11 mouse cellular contexts compared by ENCODE assay signal in genomic region chr8:124810056-124810610, GRCm38 (mm10). TPM values are rescaled to one million over a fixed set of nuclear protein-coding genes. Genes with fewer than 3 reads are reported as not detected.
A peak's percentile ranks its signal among the peaks of the same experiment; 100 is the strongest.
DNase-seq lines count a peak whose midpoint lies in the region; ATAC-seq and TF ChIP-seq lines count a peak whose summit lies in the region.
"Had no signal": no experiment of that assay in that cellular context is flagged by ENCODE, and none has a peak within 500 bp of the region (broad histone marks: within the 10 kb centered on the region; RNA-seq: fewer than 3 reads in every experiment).

No protein-coding gene starts in this region.

- H3K9ac ChIP-seq in forebrain, embryonic 14.5 days (ENCODE audit: low read length) = no peak overlapping the region
- H3K9ac ChIP-seq in forebrain, postnatal 0 days = no peak overlapping the region
- H3K9ac ChIP-seq: neural tube, embryonic 12.5 days had no signal

- H3K4me1 ChIP-seq in forebrain, embryonic 14.5 days (ENCODE audit: control insufficient read depth, insufficient read depth, low read length) = peaks cover 11% of the 10 kb centered on the region
- peaks cover 9% of the 10 kb centered on the region; the same call in 1 of the 2 replicates for H3K4me1 ChIP-seq in forebrain, postnatal 0 days (ENCODE audit: insufficient read depth)
- H3K4me1 ChIP-seq in bone marrow macrophage, adult 2 months (ENCODE audit: control insufficient read depth, insufficient read depth, low read length) = no peaks in the 10 kb centered on the region

- H3K4me3 ChIP-seq in forebrain, embryonic 14.5 days (ENCODE audit: low read depth, low read length) = no peak overlapping the region
- no peak overlapping the region for H3K4me3 ChIP-seq in forebrain, postnatal 0 days (ENCODE audit: low read depth, low read length)
- no peak overlapping the region for H3K4me3 ChIP-seq in layer of hippocampus, adult 2 months
- H3K4me3 ChIP-seq in C2C12 (ENCODE audit: insufficient read depth, poor library complexity, severe bottlenecking) = no peak overlapping the region
- no peak overlapping the region for H3K4me3 ChIP-seq in bone marrow macrophage, adult 2 months (ENCODE audit: insufficient read depth, low read length)
- H3K4me3 ChIP-seq: neural tube, embryonic 12.5 days had no signal

- H3K79me3 ChIP-seq in C2C12 (ENCODE audit: low read depth) = no peaks in the 10 kb centered on the region

- 52% methylated on average over 5 of the region's 5 CpGs for WGBS in forebrain, embryonic 14.5 days
- whole genome bisulfite sequencing in forebrain, postnatal 0 days = 43% methylated on average over 5 of the region's 5 CpGs

- H3K79me2 ChIP-seq in C2C12 (ENCODE audit: control insufficient read depth, insufficient read depth) = no peaks in the 10 kb centered on the region

- TF ChIP-seq POLR2A in bone marrow macrophage, adult 2 months (IDR thresholded peaks at IDR 0.05; ENCODE audit: borderline replicate concordance, low read depth, low read length) = no peak

- H3K9me3 ChIP-seq in forebrain, embryonic 14.5 days (replicated peaks; ENCODE audit: control insufficient read depth, low read length) = no peaks in the 10 kb centered on the region
- no peaks in the 10 kb centered on the region for H3K9me3 ChIP-seq in forebrain, postnatal 0 days (ENCODE audit: low read length)
- H3K9me3 ChIP-seq: neural tube, embryonic 12.5 days had no signal

- no peak for DNase-seq in forebrain, embryonic 14.5 days (ENCODE audit: low spot score)
- no peak for DNase-seq in forebrain, postnatal 0 days
- no peak for DNase-seq in layer of hippocampus, adult 2 months (ENCODE audit: low spot score in 2 of 2)
- no peak for DNase-seq in layer of hippocampus, postnatal 10 days (ENCODE audit: low spot score in 2 of 2)
- no peak for DNase-seq in right cerebral cortex, postnatal 36 days (ENCODE audit: low spot score in 2 of 2)
- DNase-seq: layer of hippocampus, adult 9-11 months had no signal

- no peak overlapping the region for H3ac ChIP-seq in C2C12 (ENCODE audit: control insufficient read depth, insufficient read length, low read depth)

- TF ChIP-seq CTCF in forebrain, postnatal 0 days (IDR thresholded peaks at IDR 0.05; ENCODE audit: low read depth) = no peak
- TF ChIP-seq CTCF in layer of hippocampus, adult 2 months (conservative IDR thresholded peaks at IDR 0.05) = peak; percentile 63
- TF ChIP-seq CTCF in C2C12 (IDR thresholded peaks at IDR 0.05; ENCODE audit: control insufficient read depth, insufficient read depth, insufficient read length) = peak; percentile 5
- TF ChIP-seq CTCF in bone marrow macrophage, adult 2 months (IDR thresholded peaks at IDR 0.05; ENCODE audit: low read depth, low read length) = peak; percentile 40; the same call in 1 of the 2 replicates

- H3K27ac ChIP-seq in forebrain, embryonic 14.5 days (ENCODE audit: low read depth, low read length) = no peak overlapping the region
- no peak overlapping the region for H3K27ac ChIP-seq in forebrain, postnatal 0 days (ENCODE audit: low read depth, low read length)
- no peak overlapping the region for H3K27ac ChIP-seq in layer of hippocampus, adult 2 months
- no peak overlapping the region for H3K27ac ChIP-seq in bone marrow macrophage, adult 2 months (ENCODE audit: insufficient read depth, low read depth, low read length)
- H3K27ac ChIP-seq: neural tube, embryonic 12.5 days had no signal

- no peak overlapping the region for H3K4me2 ChIP-seq in forebrain, embryonic 14.5 days (ENCODE audit: low read length)
- H3K4me2 ChIP-seq in forebrain, postnatal 0 days (ENCODE audit: low read depth) = no peak overlapping the region
- H3K4me2 ChIP-seq: neural tube, embryonic 12.5 days had no signal

- H3K36me3 ChIP-seq in forebrain, embryonic 14.5 days (ENCODE audit: control insufficient read depth, insufficient read depth, low read length) = no peaks in the 10 kb centered on the region
- H3K36me3 ChIP-seq in forebrain, postnatal 0 days (ENCODE audit: insufficient read depth) = peaks cover 7% of the 10 kb centered on the region
- no peaks in the 10 kb centered on the region for H3K36me3 ChIP-seq in C2C12 (ENCODE audit: control insufficient read depth, insufficient read depth)
- H3K36me3 ChIP-seq: neural tube, embryonic 12.5 days had no signal

- peak; percentile 34; the same call in 1 of the 2 replicates for ATAC-seq in forebrain, embryonic 14.5 days
- no peak for ATAC-seq in forebrain, postnatal 0 days
- no peak for ATAC-seq in activated CD4-positive, CD25-positive, alpha-beta regulatory T cell, adult 4 months

- no peaks in the 10 kb centered on the region for H3K27me3 ChIP-seq in forebrain, embryonic 14.5 days (replicated peaks; ENCODE audit: control insufficient read depth, insufficient read depth, low read length)
- no peaks in the 10 kb centered on the region for H3K27me3 ChIP-seq in forebrain, postnatal 0 days (ENCODE audit: insufficient read depth, low read length)
- H3K27me3 ChIP-seq in C2C12 (ENCODE audit: control insufficient read depth, insufficient read depth, insufficient read length) = peaks cover 32% of the 10 kb centered on the region
- H3K27me3 ChIP-seq: neural tube, embryonic 12.5 days had no signal

TF ChIP-seq in C2C12, 6 proteins besides CTCF, POLR2A, EP300 and RAD21:
- TF ChIP-seq MAX (IDR thresholded peaks at IDR 0.05) = no peak
- no peak for TF ChIP-seq MYOD1 (IDR thresholded peaks at IDR 0.05; ENCODE audit: control insufficient read depth, insufficient read length, low read depth)
- TF ChIP-seq FOSL1 (IDR thresholded peaks at IDR 0.05; ENCODE audit: insufficient read depth, low read length, poor library complexity, severe bottlenecking) = no peak
- TF ChIP-seq USF1 (IDR thresholded peaks at IDR 0.05; ENCODE audit: low read depth) = no peak
- TF ChIP-seq MYOG (IDR thresholded peaks at IDR 0.05; ENCODE audit: control insufficient read depth, extremely low read depth, insufficient read length) = no peak
- TF ChIP-seq CEBPB (IDR thresholded peaks at IDR 0.05; ENCODE audit: low read depth) = no peak

RNA-seq across cellular contexts. Expression of gene Trim67, which starts 17.2 kb away (rescaled TPM):
- 16.5 and 22.0 TPM in 2 replicates for polyA plus RNA-seq in forebrain, embryonic 14.5 days (2014; fragmentation: Nextera tagmentation; extraction: Ambion mirVana)
- 64.2 and 68.3 TPM in 2 replicates for total RNA-seq in forebrain, postnatal 0 days (2014; rRNA removed)
- polyA plus RNA-seq in forebrain, postnatal 0 days (2015; fragmentation: Nextera tagmentation; extraction: Ambion mirVana) = 21.9 and 25.7 TPM in 2 replicates
- total RNA-seq in layer of hippocampus, adult 2 months (2021) = 1 to 10 TPM; 2.9 to 3.1 TPM
- 10 to 100 TPM; 49.8 to 53.1 TPM for total RNA-seq in layer of hippocampus, postnatal 10 days (2021)
- not detected for polyA plus RNA-seq in C2C12 (2012; fragmentation: generic; extraction: Trizol)
- 0.09 TPM in 1 of 2 replicates, not detected in the other for polyA plus RNA-seq in bone marrow macrophage, adult 2 months (2012; ENCODE audit: insufficient read depth, insufficient read length, missing spikeins)
- not detected for polyA plus RNA-seq in activated CD4-positive, CD25-positive, alpha-beta regulatory T cell, adult 4 months (2017; shearing (Covaris generic))
- polyA plus RNA-seq: spleen, adult 2 months had no signal

RNA-seq across cellular contexts. Expression of gene Gnpat, which starts 52.7 kb away (rescaled TPM):
- 93.5 and 95.5 TPM in 2 replicates for polyA plus RNA-seq in forebrain, embryonic 14.5 days (2014; fragmentation: Nextera tagmentation; extraction: Ambion mirVana)
- total RNA-seq in forebrain, postnatal 0 days (2014; rRNA removed) = 51.8 and 52.9 TPM in 2 replicates
- polyA plus RNA-seq in forebrain, postnatal 0 days (2015; fragmentation: Nextera tagmentation; extraction: Ambion mirVana) = 42.7 and 51.7 TPM in 2 replicates
- 10 to 100 TPM; 64.3 to 68.0 TPM for total RNA-seq in layer of hippocampus, adult 2 months (2021)
- 10 to 100 TPM; 57.8 to 62.8 TPM for total RNA-seq in layer of hippocampus, postnatal 10 days (2021)
- polyA plus RNA-seq in C2C12 (2012; fragmentation: generic; extraction: Trizol) = 59.9 TPM
- 33.4 and 34.6 TPM in 2 replicates for polyA plus RNA-seq in bone marrow macrophage, adult 2 months (2012; ENCODE audit: insufficient read depth, insufficient read length, missing spikeins)
- 10 to 100 TPM; 36.5 TPM for polyA plus RNA-seq in activated CD4-positive, CD25-positive, alpha-beta regulatory T cell, adult 4 months (2017; shearing (Covaris generic))

RNA-seq across cellular contexts. Expression of gene 2810004N23Rik, which starts 52.8 kb away (rescaled TPM):
- polyA plus RNA-seq in forebrain, embryonic 14.5 days (2014; fragmentation: Nextera tagmentation; extraction: Ambion mirVana) = 25.0 and 29.1 TPM in 2 replicates
- 25.2 and 33.8 TPM in 2 replicates for total RNA-seq in forebrain, postnatal 0 days (2014; rRNA removed)
- polyA plus RNA-seq in forebrain, postnatal 0 days (2015; fragmentation: Nextera tagmentation; extraction: Ambion mirVana) = 19.9 and 23.4 TPM in 2 replicates
- 10 to 100 TPM; 21.8 to 24.8 TPM for total RNA-seq in layer of hippocampus, adult 2 months (2021)
- total RNA-seq in layer of hippocampus, postnatal 10 days (2021) = 10 to 100 TPM; 21.5 to 22.0 TPM
- 27.9 TPM for polyA plus RNA-seq in C2C12 (2012; fragmentation: generic; extraction: Trizol)
- polyA plus RNA-seq in bone marrow macrophage, adult 2 months (2012; ENCODE audit: insufficient read depth, insufficient read length, missing spikeins) = 12.8 and 16.6 TPM in 2 replicates
- polyA plus RNA-seq in activated CD4-positive, CD25-positive, alpha-beta regulatory T cell, adult 4 months (2017; shearing (Covaris generic)) = 10 to 100 TPM; 28.2 to 28.7 TPM

RNA-seq across cellular contexts. Expression of gene Fam89a, which starts 58.5 kb away (rescaled TPM):
- polyA plus RNA-seq in forebrain, embryonic 14.5 days (2014; fragmentation: Nextera tagmentation; extraction: Ambion mirVana) = 0.27 and 0.38 TPM in 2 replicates
- total RNA-seq in forebrain, postnatal 0 days (2014; rRNA removed) = 0.23 and 0.29 TPM in 2 replicates
- 0.15 and 0.28 TPM in 2 replicates for polyA plus RNA-seq in forebrain, postnatal 0 days (2015; fragmentation: Nextera tagmentation; extraction: Ambion mirVana)
- total RNA-seq in layer of hippocampus, adult 2 months (2021) = under 1 TPM; 0.27 to 0.54 TPM
- under 1 TPM; 0.25 to 0.37 TPM for total RNA-seq in layer of hippocampus, postnatal 10 days (2021)
- 1.5 TPM for polyA plus RNA-seq in C2C12 (2012; fragmentation: generic; extraction: Trizol)
- polyA plus RNA-seq in bone marrow macrophage, adult 2 months (2012; ENCODE audit: insufficient read depth, insufficient read length, missing spikeins) = not detected in 2 replicates
- 1 to 10 TPM in 1 of 2 experiments, under 1 TPM in 1; 0.50 to 1.1 TPM for polyA plus RNA-seq in activated CD4-positive, CD25-positive, alpha-beta regulatory T cell, adult 4 months (2017; shearing (Covaris generic))

Comparison
In these comparisons a context has a peak if more than half of its experiments do, and no peak if none do; other contexts are left out.
1. RNA of gene Trim67, which starts 17.2 kb away (polyA plus RNA-seq): 21.9 to 25.7 TPM in forebrain, postnatal 0 days and 16.5 to 22.0 TPM in forebrain, embryonic 14.5 days; 0.09 TPM in bone marrow macrophage, adult 2 months, not detected in activated CD4-positive, CD25-positive, alpha-beta regulatory T cell, adult 4 months and not detected in C2C12 (single experiment); every median in the first group is over 10 times any median in the second.